Mouse (Mus musculus): ENCODE data around the gene Pgam5.

DNA sequence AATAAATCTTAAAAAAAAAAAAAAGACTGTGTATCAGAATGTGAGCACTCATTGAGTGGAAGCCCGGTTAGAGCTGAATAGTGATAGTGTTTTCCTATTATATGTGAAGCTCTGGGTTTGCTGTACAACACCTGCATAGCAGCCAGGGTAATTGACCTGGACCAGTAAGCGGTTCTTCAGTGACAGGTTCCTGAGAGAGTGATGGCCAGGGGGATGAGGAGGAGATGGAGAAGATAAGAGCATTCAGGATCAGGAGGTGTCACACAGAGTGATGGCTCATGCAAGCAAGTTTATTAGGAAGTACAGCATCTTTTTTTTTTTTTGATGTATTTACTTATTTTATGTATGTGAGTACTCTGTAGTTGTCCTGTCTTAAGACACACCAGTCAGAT lies 17.4 kb upstream of the Pgam5 start:
- TF ChIP-seq POLR2A (IDR thresholded peaks at IDR 0.05; ENCODE audit: insufficient read depth, low read depth, low read length), result no peak
- no peak for TF ChIP-seq CTCF (IDR thresholded peaks at IDR 0.05; ENCODE audit: insufficient read depth, low read depth, low read length)
